Mouse (Mus musculus) urinary bladder, postnatal 36 days (tissue): Measurements from ENCODE around the gene Cfap299.
"Not testable (repeated sequence)": the region's sequence is repeated elsewhere in the genome, so short reads cannot be mapped to it uniquely, and the experiment has no call there.

Experiments used
- DNase-seq, 2 experiments: peaks; one replicate each; pipeline ENCODE4 v3.0.0; 2022; ENCODE audit warnings: low spot score in 2 of 2, mixed read lengths in 1 of 2

Cfap299 gene

GRCm38 (mm10) chr5:98328848-98329624, at the start of gene Cfap299:
TSS of gene Cfap299 (plus strand) at chr5:98329304.
- peak; percentile 78 to 81 for DNase-seq

- no peak for DNase-seq
These were observed 47.1 kb upstream of the Cfap299 start for GRCm38 (mm10) chr5:98281993-98282392.

- DNase-seq = no peak
These were observed 45.2 kb upstream of the Cfap299 start for GRCm38 (mm10) chr5:98283696-98284478.

- no peak for DNase-seq
These were observed 38.5 kb upstream of the Cfap299 start for GRCm38 (mm10) chr5:98290642-98291041.

- DNase-seq = no peak
These were observed 36.6 kb upstream of the Cfap299 start for GRCm38 (mm10) chr5:98292388-98293048.

GRCm38 (mm10) chr5:98293049-98293715, 35.9 kb upstream of the Cfap299 start:
- no peak for DNase-seq

GRCm38 (mm10) chr5:98300079-98300478, 29.0 kb upstream of the Cfap299 start:
- no peak for DNase-seq

- no peak for DNase-seq
These were observed 23.4 kb upstream of the Cfap299 start for GRCm38 (mm10) chr5:98305673-98306072.

- DNase-seq = no peak
These were observed 22.6 kb upstream of the Cfap299 start for GRCm38 (mm10) chr5:98306528-98306927.

GRCm38 (mm10) chr5:98326625-98327024, 2.5 kb upstream of the Cfap299 start:
- no peak for DNase-seq

- not testable (repeated sequence) for DNase-seq
These were observed 14.6 kb downstream of the Cfap299 start for GRCm38 (mm10) chr5:98343751-98344150.

GRCm38 (mm10) chr5:98344581-98344980, 15.5 kb downstream of the Cfap299 start:
- no peak for DNase-seq

- no peak for DNase-seq
These were observed 17.0 kb downstream of the Cfap299 start for GRCm38 (mm10) chr5:98346067-98346466.

GRCm38 (mm10) chr5:98348605-98349004, 19.5 kb downstream of the Cfap299 start:
- peak; percentile 74 to 75 for DNase-seq

- no peak for DNase-seq
These were observed 30.8 kb downstream of the Cfap299 start for GRCm38 (mm10) chr5:98359912-98360311.

- no peak for DNase-seq
These were observed 31.8 kb downstream of the Cfap299 start for GRCm38 (mm10) chr5:98360792-98361419.

- DNase-seq = no peak
These were observed 34.3 kb downstream of the Cfap299 start for GRCm38 (mm10) chr5:98363428-98363827.

GRCm38 (mm10) chr5:98365340-98365739, 36.2 kb downstream of the Cfap299 start:
- DNase-seq = no peak

- no peak for DNase-seq
These were observed 39.7 kb downstream of the Cfap299 start for GRCm38 (mm10) chr5:98368822-98369221.

GRCm38 (mm10) chr5:98369426-98369825, 40.3 kb downstream of the Cfap299 start:
- no peak for DNase-seq

- no peak for DNase-seq
These were observed 47.1 kb downstream of the Cfap299 start for GRCm38 (mm10) chr5:98376058-98376798.
